Mouse (Mus musculus) induced T-regulatory cell, adult 2 months (primary cell): ENCODE data around the gene Ntm.

Source experiments
- DNase-seq: peaks from one replicate; pipeline ENCODE4 v3.0.0-alpha.2; 2012; ENCODE audit warnings: low read depth

Gene Ntm

GRCm38 (mm10) chr9:29318676-29319162 is 644.2 kb downstream of the Ntm start:
- no peak for DNase-seq

DNA sequence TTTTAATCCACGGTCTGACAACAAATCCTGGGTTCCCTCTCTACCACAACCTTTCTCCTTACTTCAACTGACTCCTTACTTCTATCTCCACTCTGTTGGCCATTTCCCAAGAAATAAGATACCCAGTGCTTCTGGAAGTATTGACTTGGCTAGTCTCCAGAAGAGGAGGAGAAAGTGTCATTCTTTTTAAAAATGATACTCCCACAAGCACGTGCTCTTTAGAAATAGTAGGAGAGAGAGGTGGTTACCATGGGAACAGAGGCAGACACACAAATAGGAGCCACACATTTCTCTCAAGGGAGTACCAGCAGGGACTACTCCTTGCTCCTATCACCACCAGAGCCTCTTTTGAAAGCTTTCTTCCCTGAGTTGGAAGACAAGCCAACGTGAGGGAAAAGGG is 645.3 kb downstream of the Ntm start:
- no peak for DNase-seq

- no peak for DNase-seq
Measured at GRCm38 (mm10) chr9:29315842-29316241, 647.1 kb downstream of the Ntm start.

DNA sequence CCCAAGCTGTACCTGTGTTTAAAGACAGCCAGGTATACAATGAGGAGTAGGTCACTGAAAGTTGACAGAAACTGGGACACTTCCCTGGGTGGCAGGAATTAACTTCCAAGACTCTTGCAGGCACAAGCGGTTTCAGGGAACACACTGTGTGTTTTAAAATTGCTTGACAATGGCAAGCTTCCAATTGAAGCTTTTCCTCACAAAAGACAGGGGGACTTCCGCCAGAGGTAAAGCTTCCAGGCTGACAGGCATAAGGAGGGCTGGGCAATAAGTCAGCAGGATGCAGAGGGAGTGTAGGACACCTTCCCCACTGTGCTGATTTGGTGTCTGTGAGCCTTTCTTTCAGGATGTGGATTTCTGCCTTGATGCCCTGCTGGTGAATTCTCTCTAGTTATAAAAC is 656.0 kb downstream of the Ntm start:
- DNase-seq = no peak

- DNase-seq = no peak
Measured at GRCm38 (mm10) chr9:29298340-29298739, 664.6 kb downstream of the Ntm start.

- no peak for DNase-seq
Measured at GRCm38 (mm10) chr9:29296752-29297151, 666.2 kb downstream of the Ntm start.

GRCm38 (mm10) chr9:29288003-29288704 is 674.8 kb downstream of the Ntm start:
- no peak for DNase-seq

GRCm38 (mm10) chr9:29285144-29285543 is 677.8 kb downstream of the Ntm start:
- no peak for DNase-seq

DNA sequence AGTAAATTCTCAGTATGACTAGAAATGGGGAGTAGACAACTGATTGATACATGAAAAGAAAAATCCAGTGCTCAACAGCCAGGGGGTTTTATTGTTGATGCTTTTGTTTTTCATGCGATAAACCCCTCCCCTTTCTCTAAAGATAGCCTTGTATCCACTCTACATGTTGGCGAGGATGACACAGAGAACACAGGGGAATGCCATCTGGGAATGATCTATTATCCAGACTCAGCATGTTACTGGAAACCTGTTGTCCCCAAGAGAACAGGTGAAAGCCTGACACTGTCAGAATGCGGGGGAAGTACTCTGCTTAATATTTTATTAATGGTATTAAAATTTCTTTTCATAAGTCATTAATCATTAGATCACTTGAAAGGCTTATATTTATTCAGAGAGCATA is 690.1 kb downstream of the Ntm start:
- DNase-seq = no peak

GRCm38 (mm10) chr9:29269988-29270387 is 693.0 kb downstream of the Ntm start:
- DNase-seq = no peak

DNA sequence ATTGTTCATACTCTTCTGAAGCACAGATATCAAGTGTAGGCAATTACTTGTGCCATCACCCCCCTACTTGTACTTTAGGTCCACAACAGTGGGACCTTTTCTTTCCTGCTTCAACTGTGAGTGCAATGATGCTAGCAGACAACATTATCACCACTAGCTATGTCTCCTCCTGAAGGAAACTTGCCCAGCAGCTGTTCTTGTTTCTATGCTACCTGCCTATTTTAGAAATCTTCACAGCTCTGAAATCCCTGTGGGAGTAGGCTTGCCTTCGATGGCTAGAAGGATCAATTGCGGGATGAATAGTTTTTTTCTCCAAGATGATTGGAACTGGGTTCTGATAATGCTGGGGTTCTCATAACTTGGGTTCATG is 693.7 kb downstream of the Ntm start:
- DNase-seq = no peak

DNA sequence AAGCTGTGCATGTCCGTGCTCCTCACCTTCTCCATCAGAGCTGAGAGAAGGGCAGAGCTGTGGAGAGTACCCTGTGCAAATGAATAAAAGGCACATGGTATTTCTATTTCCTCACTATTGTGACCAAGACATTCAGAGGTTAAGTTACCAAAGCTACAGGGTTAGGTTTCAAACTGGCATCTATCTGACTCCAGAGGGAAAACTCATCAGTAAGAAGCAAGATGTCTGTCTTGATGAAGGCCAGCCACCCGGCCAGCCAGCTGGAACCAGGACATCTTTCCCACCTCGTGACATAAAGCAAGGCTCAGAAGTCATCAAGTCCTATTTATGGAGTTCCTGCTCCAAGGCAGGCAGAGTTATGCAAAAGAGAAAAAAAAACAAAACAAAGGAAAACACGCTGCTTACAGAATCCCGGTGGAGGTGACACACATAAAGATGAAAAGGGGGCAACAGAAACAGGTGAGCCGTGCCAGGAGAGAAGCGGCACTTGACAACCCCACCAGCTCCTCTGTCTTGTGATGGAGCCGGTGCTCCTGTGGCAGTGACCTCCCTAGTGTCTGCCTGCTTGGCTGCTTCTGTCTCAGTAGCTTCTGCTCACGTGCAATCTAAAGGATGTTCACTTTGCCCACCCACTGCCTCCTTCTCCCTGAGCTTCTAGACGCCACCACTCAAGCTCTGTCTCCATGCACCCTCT is 694.2 kb downstream of the Ntm start:
- DNase-seq = no peak

DNA sequence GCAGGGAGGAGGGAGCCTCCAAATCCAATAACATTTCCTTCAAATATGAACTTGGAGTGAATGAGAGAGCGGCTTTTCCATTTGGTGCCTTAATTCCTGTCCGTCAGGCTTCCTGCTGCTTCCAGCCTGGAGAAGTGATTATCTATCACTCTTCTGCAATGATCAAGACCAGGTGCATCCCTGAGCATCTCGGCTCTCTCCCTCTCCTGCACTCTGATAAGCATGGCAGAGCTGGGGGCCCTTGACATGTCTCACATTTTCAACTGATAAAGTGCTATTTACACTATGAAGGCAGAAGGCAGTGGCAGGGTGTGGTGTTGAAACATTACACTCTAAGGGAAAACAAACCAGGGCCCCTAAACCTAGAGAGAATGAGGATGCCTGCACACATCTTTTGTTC is 695.3 kb downstream of the Ntm start:
- DNase-seq = no peak

- no peak for DNase-seq
Measured at GRCm38 (mm10) chr9:29265177-29265576, 697.8 kb downstream of the Ntm start.

DNA sequence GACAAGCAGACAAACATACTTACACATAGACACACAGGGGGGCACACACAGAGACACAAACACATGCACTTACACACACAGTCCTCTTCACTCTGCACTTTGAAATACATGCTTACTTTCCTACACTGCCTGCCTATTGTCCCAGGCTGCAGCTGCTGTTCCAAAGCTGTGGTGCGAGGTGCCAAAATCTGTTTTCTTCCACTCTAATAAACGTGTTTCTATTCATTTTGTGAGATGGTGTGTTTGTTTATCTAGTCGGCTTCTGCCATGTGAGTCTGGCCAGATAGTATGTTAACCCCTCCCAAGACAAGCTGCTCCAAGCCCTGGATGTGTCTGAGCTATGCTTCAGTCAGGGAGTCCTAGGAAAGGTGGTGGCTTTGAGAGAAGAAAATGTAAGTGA is 700.1 kb downstream of the Ntm start:
- no peak for DNase-seq

DNA sequence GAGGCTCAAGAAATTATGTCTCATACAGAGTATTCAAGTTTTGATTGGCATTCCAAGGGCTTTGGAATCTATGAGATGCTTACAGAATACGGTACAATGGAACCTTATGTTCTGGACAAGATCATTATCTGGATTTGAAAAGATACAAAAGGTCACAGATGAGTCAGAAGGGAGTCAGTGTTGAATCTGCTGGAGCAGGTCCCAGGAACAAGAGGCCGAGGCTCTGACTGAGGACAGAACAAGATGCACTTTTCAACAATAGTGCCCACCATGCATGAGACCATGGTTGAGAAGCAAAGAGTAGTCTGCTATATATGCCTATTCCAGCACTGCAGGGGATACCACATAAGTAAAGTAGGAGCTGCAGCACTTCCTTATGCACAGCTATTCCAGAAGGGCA is 710.1 kb downstream of the Ntm start:
- DNase-seq = no peak

DNA sequence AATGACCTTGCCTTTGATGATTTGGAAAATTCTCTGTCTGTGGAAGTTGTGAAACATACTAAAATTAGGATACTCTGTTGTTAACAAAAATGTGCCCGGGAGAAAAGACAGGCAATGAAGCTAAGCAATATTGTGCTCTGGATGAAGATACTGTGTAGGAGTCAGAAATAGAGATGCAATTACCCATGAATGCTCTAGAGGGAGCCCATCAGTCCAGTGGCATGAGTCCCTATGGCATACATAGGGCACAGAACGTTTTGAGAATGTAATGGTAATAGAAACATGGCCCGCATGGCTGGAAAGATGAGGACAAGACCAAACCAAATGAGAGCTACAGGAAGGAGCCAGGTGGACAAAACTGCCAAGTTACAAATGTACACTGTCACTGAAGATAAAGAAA is 712.1 kb downstream of the Ntm start:
- no peak for DNase-seq

- DNase-seq = no peak
Measured at GRCm38 (mm10) chr9:29247812-29248211, 715.1 kb downstream of the Ntm start.

DNA sequence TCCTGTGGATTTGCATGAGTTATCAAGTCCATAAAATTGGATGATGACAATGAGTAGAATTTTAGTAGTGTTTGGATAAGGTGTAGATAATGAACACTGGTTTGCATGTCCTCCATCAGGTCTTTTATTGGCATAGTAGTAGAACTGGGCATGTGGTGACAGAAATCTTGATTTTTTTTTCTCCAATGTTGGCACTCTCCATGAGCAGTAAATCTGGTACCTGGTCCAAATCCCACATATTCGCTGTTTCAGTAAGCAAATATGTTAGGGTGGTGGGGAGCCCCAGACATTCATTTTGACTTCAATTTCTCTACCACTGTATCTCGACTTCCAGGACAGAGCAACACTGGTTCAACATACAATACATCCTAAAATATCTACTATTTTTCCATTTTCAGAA is 718.9 kb downstream of the Ntm start:
- DNase-seq = no peak

- DNase-seq = no peak
Measured at GRCm38 (mm10) chr9:29242497-29243422, 720.2 kb downstream of the Ntm start.

- DNase-seq = no peak
Measured at GRCm38 (mm10) chr9:29240797-29241196, 722.1 kb downstream of the Ntm start.

DNA sequence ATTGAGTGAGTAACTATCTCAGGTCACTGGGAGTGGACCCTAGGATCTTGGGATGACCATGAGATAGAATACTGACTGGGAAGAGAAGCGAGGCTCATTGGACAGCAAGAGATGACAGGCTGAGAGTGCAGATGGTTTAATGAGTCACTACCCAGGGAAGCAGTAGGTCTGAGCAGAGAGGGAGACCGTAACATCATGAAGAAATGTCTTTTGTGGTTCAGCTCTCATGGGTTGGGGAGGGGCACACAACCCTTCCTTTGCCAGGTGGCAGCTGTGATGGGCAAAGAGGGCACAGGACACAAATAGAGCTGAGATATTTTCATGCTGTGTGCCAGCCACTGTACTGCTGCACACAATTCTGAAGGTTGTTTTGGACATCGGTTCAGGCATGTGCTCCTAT is 724.0 kb downstream of the Ntm start:
- no peak for DNase-seq

- no peak for DNase-seq
Measured at GRCm38 (mm10) chr9:29236752-29237151, 726.2 kb downstream of the Ntm start.
